Mouse (Mus musculus): ENCODE results near the gene Krtap9-5. TPM values are rescaled to one million over a fixed set of nuclear protein-coding genes. Genes with fewer than 3 reads are reported as not detected.

The Krtap9-5 gene
- polyA plus RNA-seq, 1 experiment from 2014 or later: not detected

Other genes with a start within 250 kb of the Krtap9-5 start
- gene Gm14180, start 214.2 kb upstream of the Krtap9-5 start, polyA plus RNA-seq (2015; fragmentation: Nextera tagmentation; extraction: Ambion mirVana): not detected in 2 replicates
- not detected in 2 replicates for gene Gm11595, start 175.6 kb upstream of the Krtap9-5 start, polyA plus RNA-seq (2015; fragmentation: Nextera tagmentation; extraction: Ambion mirVana)
- not detected in 2 replicates for gene Krtap4-8, start 167.8 kb upstream of the Krtap9-5 start, polyA plus RNA-seq (2015; fragmentation: Nextera tagmentation; extraction: Ambion mirVana)
- not detected in 2 replicates for gene Krtap4-9, start 163.3 kb upstream of the Krtap9-5 start, polyA plus RNA-seq (2015; fragmentation: Nextera tagmentation; extraction: Ambion mirVana)
- gene Gm11596, start 155.0 kb upstream of the Krtap9-5 start, polyA plus RNA-seq (2015; fragmentation: Nextera tagmentation; extraction: Ambion mirVana): not detected in 2 replicates
- gene Gm11569, start 149.5 kb upstream of the Krtap9-5 start, polyA plus RNA-seq (2015; fragmentation: Nextera tagmentation; extraction: Ambion mirVana): not detected in 2 replicates
- gene Gm11554, start 144.0 kb upstream of the Krtap9-5 start, polyA plus RNA-seq (2015; fragmentation: Nextera tagmentation; extraction: Ambion mirVana): not detected in 2 replicates
- gene Krtap4-13, start 138.6 kb upstream of the Krtap9-5 start, polyA plus RNA-seq (2015; fragmentation: Nextera tagmentation; extraction: Ambion mirVana): not detected in 2 replicates
- not detected in 2 replicates for gene Gm11564, start 132.8 kb upstream of the Krtap9-5 start, polyA plus RNA-seq (2015; fragmentation: Nextera tagmentation; extraction: Ambion mirVana)
- not detected in 2 replicates for gene 2300003K06Rik, start 110.4 kb upstream of the Krtap9-5 start, polyA plus RNA-seq (2015; fragmentation: Nextera tagmentation; extraction: Ambion mirVana)
- not detected in 2 replicates for gene Krtap4-16, start 96.9 kb upstream of the Krtap9-5 start, polyA plus RNA-seq (2015; fragmentation: Nextera tagmentation; extraction: Ambion mirVana)
- not detected in 2 replicates for gene Gm11568, start 90.6 kb upstream of the Krtap9-5 start, polyA plus RNA-seq (2015; fragmentation: Nextera tagmentation; extraction: Ambion mirVana)
- not detected in 2 replicates for gene Gm11559, start 84.0 kb upstream of the Krtap9-5 start, polyA plus RNA-seq (2015; fragmentation: Nextera tagmentation; extraction: Ambion mirVana)
- gene Krtap9-1, start 75.1 kb upstream of the Krtap9-5 start, polyA plus RNA-seq (2015; fragmentation: Nextera tagmentation; extraction: Ambion mirVana): not detected in 2 replicates
- not detected in 2 replicates for gene Gm11567, start 69.3 kb upstream of the Krtap9-5 start, polyA plus RNA-seq (2015; fragmentation: Nextera tagmentation; extraction: Ambion mirVana)
- not detected in 2 replicates for gene Krtap31-1, start 40.6 kb upstream of the Krtap9-5 start, polyA plus RNA-seq (2015; fragmentation: Nextera tagmentation; extraction: Ambion mirVana)
- not detected in 2 replicates for gene Gm11565, start 33.7 kb upstream of the Krtap9-5 start, polyA plus RNA-seq (2015; fragmentation: Nextera tagmentation; extraction: Ambion mirVana)
- gene Krtap31-2, start 12.2 kb upstream of the Krtap9-5 start, polyA plus RNA-seq (2015; fragmentation: Nextera tagmentation; extraction: Ambion mirVana): not detected in 2 replicates
- not detected in 2 replicates for gene Krtap29-1, start 30.6 kb downstream of the Krtap9-5 start, polyA plus RNA-seq (2015; fragmentation: Nextera tagmentation; extraction: Ambion mirVana)
- not detected in 2 replicates for gene Krtap16-1, start 38.1 kb downstream of the Krtap9-5 start, polyA plus RNA-seq (2015; fragmentation: Nextera tagmentation; extraction: Ambion mirVana)
- gene Krtap17-1, start 45.5 kb downstream of the Krtap9-5 start, polyA plus RNA-seq (2015; fragmentation: Nextera tagmentation; extraction: Ambion mirVana): not detected in 2 replicates
- gene Krt33a, start 67.7 kb downstream of the Krtap9-5 start, polyA plus RNA-seq (2015; fragmentation: Nextera tagmentation; extraction: Ambion mirVana): 0.23 and 0.34 TPM in 2 replicates
- gene Krt33b, start 81.4 kb downstream of the Krtap9-5 start, polyA plus RNA-seq (2015; fragmentation: Nextera tagmentation; extraction: Ambion mirVana): 0.30 TPM in 1 of 2 replicates, not detected in the other
- gene Krt34, start 93.1 kb downstream of the Krtap9-5 start, polyA plus RNA-seq (2015; fragmentation: Nextera tagmentation; extraction: Ambion mirVana): 3.2 and 4.2 TPM in 2 replicates
- gene Krt31, start 102.1 kb downstream of the Krtap9-5 start, polyA plus RNA-seq (2015; fragmentation: Nextera tagmentation; extraction: Ambion mirVana): 0.74 and 0.81 TPM in 2 replicates
- 0.24 and 0.40 TPM in 2 replicates for gene Krt32, start 139.8 kb downstream of the Krtap9-5 start, polyA plus RNA-seq (2015; fragmentation: Nextera tagmentation; extraction: Ambion mirVana)
- gene Krt35, start 147.8 kb downstream of the Krtap9-5 start, polyA plus RNA-seq (2015; fragmentation: Nextera tagmentation; extraction: Ambion mirVana): 0.76 and 1.5 TPM in 2 replicates
- gene Krt36, start 157.2 kb downstream of the Krtap9-5 start, polyA plus RNA-seq (2015; fragmentation: Nextera tagmentation; extraction: Ambion mirVana): 0.44 and 0.75 TPM in 2 replicates
- 1,856 and 2,859 TPM in 2 replicates for gene Krt13, start 173.1 kb downstream of the Krtap9-5 start, polyA plus RNA-seq (2015; fragmentation: Nextera tagmentation; extraction: Ambion mirVana)
- gene Krt15, start 187.5 kb downstream of the Krtap9-5 start, polyA plus RNA-seq (2015; fragmentation: Nextera tagmentation; extraction: Ambion mirVana): 1,477 and 1,759 TPM in 2 replicates
- gene Krt19, start 200.2 kb downstream of the Krtap9-5 start, polyA plus RNA-seq (2015; fragmentation: Nextera tagmentation; extraction: Ambion mirVana): 1,141 and 1,514 TPM in 2 replicates
- not detected in 2 replicates for gene Krt9, start 244.8 kb downstream of the Krtap9-5 start, polyA plus RNA-seq (2015; fragmentation: Nextera tagmentation; extraction: Ambion mirVana)